Mouse (Mus musculus): Measurements from ENCODE around the gene Lztfl1. TPM values are rescaled to one million over a fixed set of nuclear protein-coding genes. Genes with fewer than 3 reads are reported as not detected.
"Not testable (repeated sequence)": the region's sequence is repeated elsewhere in the genome, so short reads cannot be mapped to it uniquely, and the experiment has no call there.

Gene Lztfl1
- polyA plus RNA-seq, 1 experiment from 2014 or later: 39.0 TPM

- ATAC-seq (replicated peaks; ENCODE audit: extremely low read depth, insufficient read depth, low FRiP score); H3K4me1 ChIP-seq (ENCODE audit: control insufficient read depth, insufficient read depth, low read length); H3K36me3 ChIP-seq (ENCODE audit: control insufficient read depth, insufficient read depth); H3K9me3 ChIP-seq (replicated peaks; ENCODE audit: control insufficient read depth, low read length); H3K4me3 ChIP-seq (ENCODE audit: low read length); H3K9ac ChIP-seq (ENCODE audit: low read length); H3K27me3 ChIP-seq (ENCODE audit: control insufficient read depth, insufficient read depth, low read length); H3K4me2 ChIP-seq (ENCODE audit: low read depth, low read length); H3K27ac ChIP-seq (ENCODE audit: low read length): not testable (repeated sequence)
- 78% methylated on average over 17 of the region's 18 CpGs for WGBS
Observed at GRCm38 (mm10) chr9:123659986-123660676, 57.4 kb downstream of the Lztfl1 start.

GRCm38 (mm10) chr9:123658981-123659380, 58.5 kb downstream of the Lztfl1 start:
- H3K4me1 ChIP-seq (ENCODE audit: control insufficient read depth, insufficient read depth, low read length): no peaks in the 10 kb centered on the region
- no peak overlapping the region for H3K4me3 ChIP-seq (ENCODE audit: low read length)
- H3K9ac ChIP-seq (ENCODE audit: low read length): no peak overlapping the region
- H3K27ac ChIP-seq (ENCODE audit: low read length): no peak overlapping the region
- no peak for ATAC-seq (replicated peaks; ENCODE audit: extremely low read depth, insufficient read depth, low FRiP score)
- H3K9me3 ChIP-seq (replicated peaks; ENCODE audit: control insufficient read depth, low read length): no peaks in the 10 kb centered on the region
- no peak overlapping the region for H3K4me2 ChIP-seq (ENCODE audit: low read depth, low read length)
- no peaks in the 10 kb centered on the region for H3K27me3 ChIP-seq (ENCODE audit: control insufficient read depth, insufficient read depth, low read length)
- no peaks in the 10 kb centered on the region for H3K36me3 ChIP-seq (ENCODE audit: control insufficient read depth, insufficient read depth)

GRCm38 (mm10) chr9:123657457-123657856, 60.0 kb downstream of the Lztfl1 start:
- no peak for ATAC-seq (replicated peaks; ENCODE audit: extremely low read depth, insufficient read depth, low FRiP score)
- no peak overlapping the region for H3K27ac ChIP-seq (ENCODE audit: low read length)
- WGBS: 72% methylated on average over 3 of the region's 3 CpGs

GRCm38 (mm10) chr9:123651369-123651768, 66.1 kb downstream of the Lztfl1 start:
- Histone ChIP-seq H3K9me3 (replicated peaks; ENCODE audit: control insufficient read depth, low read length) (no peaks in the 10 kb centered on the region), H3K4me3 (ENCODE audit: low read length) (no peak overlapping the region), H3K27ac (ENCODE audit: low read length) (no peak overlapping the region), H3K4me1 (ENCODE audit: control insufficient read depth, insufficient read depth, low read length) (no peaks in the 10 kb centered on the region), H3K27me3 (ENCODE audit: control insufficient read depth, insufficient read depth, low read length) (no peaks in the 10 kb centered on the region), H3K9ac (ENCODE audit: low read length) (no peak overlapping the region), H3K4me2 (ENCODE audit: low read depth, low read length) (no peak overlapping the region), H3K36me3 (ENCODE audit: control insufficient read depth, insufficient read depth) (no peaks in the 10 kb centered on the region)
- no peak for ATAC-seq (replicated peaks; ENCODE audit: extremely low read depth, insufficient read depth, low FRiP score)
- 35% methylated on average over 4 of the region's 4 CpGs for WGBS

More at GRCm38 (mm10) chr9:123657457-123657856, 60.0 kb downstream of the Lztfl1 start:
- H3K27me3 ChIP-seq (ENCODE audit: control insufficient read depth, insufficient read depth, low read length): no peaks in the 10 kb centered on the region
- H3K4me3 ChIP-seq (ENCODE audit: low read length): no peak overlapping the region
- H3K9me3 ChIP-seq (replicated peaks; ENCODE audit: control insufficient read depth, low read length): no peaks in the 10 kb centered on the region
- H3K36me3 ChIP-seq (ENCODE audit: control insufficient read depth, insufficient read depth): no peaks in the 10 kb centered on the region
- no peaks in the 10 kb centered on the region for H3K4me1 ChIP-seq (ENCODE audit: control insufficient read depth, insufficient read depth, low read length)
- no peak overlapping the region for H3K4me2 ChIP-seq (ENCODE audit: low read depth, low read length)
- H3K9ac ChIP-seq (ENCODE audit: low read length): no peak overlapping the region

GRCm38 (mm10) chr9:123649785-123650511, 67.5 kb downstream of the Lztfl1 start:
- H3K27ac ChIP-seq (ENCODE audit: low read length): no peak overlapping the region
- no peaks in the 10 kb centered on the region for H3K9me3 ChIP-seq (replicated peaks; ENCODE audit: control insufficient read depth, low read length)
- 63% methylated on average over 2 of the region's 2 CpGs for WGBS
- H3K9ac ChIP-seq (ENCODE audit: low read length): no peak overlapping the region
- no peak for ATAC-seq (replicated peaks; ENCODE audit: extremely low read depth, insufficient read depth, low FRiP score)
- no peak overlapping the region for H3K4me3 ChIP-seq (ENCODE audit: low read length)
- H3K4me1 ChIP-seq (ENCODE audit: control insufficient read depth, insufficient read depth, low read length): no peaks in the 10 kb centered on the region
- H3K36me3 ChIP-seq (ENCODE audit: control insufficient read depth, insufficient read depth): no peaks in the 10 kb centered on the region
- H3K27me3 ChIP-seq (ENCODE audit: control insufficient read depth, insufficient read depth, low read length): no peaks in the 10 kb centered on the region
- no peak overlapping the region for H3K4me2 ChIP-seq (ENCODE audit: low read depth, low read length)

Other genes with a start within 250 kb of the Lztfl1 start
- 56.6 and 62.4 TPM in 2 replicates for gene Limd1, start 239.0 kb downstream of the Lztfl1 start, polyA plus RNA-seq (2015; fragmentation: Nextera tagmentation; extraction: Ambion mirVana)
- gene Sacm1l, start 187.9 kb downstream of the Lztfl1 start, polyA plus RNA-seq (2015; fragmentation: Nextera tagmentation; extraction: Ambion mirVana): 48.0 and 51.6 TPM in 2 replicates
- 0.09 and 0.25 TPM in 2 replicates for gene Slc6a20b, start 85.1 kb downstream of the Lztfl1 start, polyA plus RNA-seq (2015; fragmentation: Nextera tagmentation; extraction: Ambion mirVana)
- gene Ccr9, start 39.3 kb downstream of the Lztfl1 start, polyA plus RNA-seq (2015; fragmentation: Nextera tagmentation; extraction: Ambion mirVana): 2.2 and 8.4 TPM in 2 replicates
- 0.30 and 0.34 TPM in 2 replicates for gene Slc6a20a, start 38.8 kb downstream of the Lztfl1 start, polyA plus RNA-seq (2015; fragmentation: Nextera tagmentation; extraction: Ambion mirVana)
- 0.65 and 1.2 TPM in 2 replicates for gene Cxcr6, start 88.8 kb upstream of the Lztfl1 start, polyA plus RNA-seq (2015; fragmentation: Nextera tagmentation; extraction: Ambion mirVana)
- gene Fyco1, start 134.2 kb upstream of the Lztfl1 start, polyA plus RNA-seq (2015; fragmentation: Nextera tagmentation; extraction: Ambion mirVana): 29.0 and 34.1 TPM in 2 replicates
- gene Xcr1, start 144.3 kb upstream of the Lztfl1 start, polyA plus RNA-seq (2015; fragmentation: Nextera tagmentation; extraction: Ambion mirVana): 0.05 TPM in 1 of 2 replicates, not detected in the other

Measured in heart, embryonic 16.5 days (tissue).